Mouse (Mus musculus) embryo, embryonic 11.5 days (tissue): ENCODE data around the gene Camsap1.

Experiments used
- DNase-seq: peaks from one replicate; pipeline ENCODE4 v3.0.0-alpha.2; 2012; ENCODE audit warnings: low read depth, low spot score

Gene Camsap1

GRCm38 (mm10) chr2:25884756-25885155 is 98.3 kb downstream of the Camsap1 start:
- DNase-seq = no peak

GRCm38 (mm10) chr2:25882276-25882675 is 100.8 kb downstream of the Camsap1 start:
- DNase-seq = no peak

GRCm38 (mm10) chr2:25879061-25879460 is 104.0 kb downstream of the Camsap1 start:
- no peak for DNase-seq

- no peak for DNase-seq
These were observed 104.6 kb downstream of the Camsap1 start for GRCm38 (mm10) chr2:25878516-25878915.

GRCm38 (mm10) chr2:25877736-25878268 is 105.3 kb downstream of the Camsap1 start:
- no peak for DNase-seq

- no peak for DNase-seq
These were observed 105.8 kb downstream of the Camsap1 start for GRCm38 (mm10) chr2:25877250-25877735.
